Mouse (Mus musculus) heart, embryonic 14.5 days (tissue): ENCODE results near the gene Akap13. TPM values are rescaled to one million over a fixed set of nuclear protein-coding genes. Genes with fewer than 3 reads are reported as not detected.
"Not testable (repeated sequence)": the region's sequence is repeated elsewhere in the genome, so short reads cannot be mapped to it uniquely, and the experiment has no call there.

Source experiments
- ATAC-seq: fragments of 200-750 bp; cut with Nextera tagmentation; 2 replicates; pipeline ENCODE4 v1.8.0; 2017; ENCODE audit warnings: low read depth, moderate TSS enrichment; ENCODE audit not compliant: insufficient number of reproducible peaks, insufficient read depth, low FRiP score
- H3K27ac ChIP-seq, 2 experiments: fragments of 200-500 bp in 1 of 2; fragments of 300-500 bp in 1 of 2; sonication (generic) in 1 of 2; replicated peaks in 1 of 2; 2 replicates each; pipeline ENCODE4 v1.5.1; 2012 to 2014; ENCODE audit warnings: low read depth in 2 of 2, low read length in 2 of 2, control low read depth in 1 of 2, mild to moderate bottlenecking in 1 of 2, mixed read lengths in 1 of 2; ENCODE audit not compliant: control insufficient read depth in 1 of 2, insufficient read depth in 1 of 2
- H3K27me3 ChIP-seq: fragments of 300-500 bp; sonication (generic); 2 replicates; pipeline ENCODE4 v1.6.1; 2014; ENCODE audit warnings: mild to moderate bottlenecking, low read length, control low read depth; ENCODE audit not compliant: control insufficient read depth, insufficient read depth
- H3K36me3 ChIP-seq: fragments of 300-500 bp; sonication (generic); 2 replicates; pipeline ENCODE4 v1.6.1; 2014; ENCODE audit warnings: mild to moderate bottlenecking, control low read depth, low read length, mixed read lengths; ENCODE audit not compliant: control insufficient read depth, insufficient read depth
- H3K4me1 ChIP-seq, 2 experiments: fragments of 200-500 bp in 1 of 2; fragments of 300-500 bp in 1 of 2; sonication (generic) in 1 of 2; 2 replicates each; pipeline ENCODE4 v1.6.1; 2012 to 2014; ENCODE audit warnings: low read length in 2 of 2, control low read depth in 1 of 2, mixed read lengths in 1 of 2; ENCODE audit not compliant: control insufficient read depth in 2 of 2, insufficient read depth in 2 of 2
- H3K4me2 ChIP-seq: fragments of 300-500 bp; sonication (generic); 2 replicates; pipeline ENCODE4 v1.6.1; 2014; ENCODE audit warnings: mild to moderate bottlenecking, low read length
- H3K4me3 ChIP-seq, 2 experiments: fragments of 200-500 bp in 1 of 2; fragments of 300-500 bp in 1 of 2; sonication (generic) in 1 of 2; 2 replicates each; pipeline ENCODE4 v1.5.1; 2012 to 2014; ENCODE audit warnings: low read length in 2 of 2, mild to moderate bottlenecking in 2 of 2, control low read depth in 1 of 2, low read depth in 1 of 2, moderate library complexity in 1 of 2; ENCODE audit not compliant: control insufficient read depth in 1 of 2, insufficient read depth in 1 of 2
- H3K9ac ChIP-seq: fragments of 300-500 bp; sonication (generic); 2 replicates; pipeline ENCODE4 v1.6.1; 2014; ENCODE audit warnings: mild to moderate bottlenecking, low read length
- H3K9me3 ChIP-seq: fragments of 300-500 bp; sonication (generic); 2 replicates; pipeline ENCODE4 v1.6.1; 2016; ENCODE audit warnings: low read length, control low read depth; ENCODE audit not compliant: control insufficient read depth
- WGBS: fragments of 180-500 bp; shearing (Covaris S2); extraction: QIAGEN DNeasy Blood & Tissue Kit; methylation state at CpG from one replicate; pipeline ENCODE4 v1.1.7; 2014; 5-methylcytosine and 5-hydroxymethylcytosine counted together
- polyA plus RNA-seq: library from polyadenylated mRNA; unstranded; fragments of >200 nt; fragmentation: Nextera tagmentation; extraction: Ambion mirVana; gene quantifications from 2 replicates; pipeline ENCODE4 v1.2.1, GENCODE M21; 2014

Gene Akap13
- polyA plus RNA-seq, 1 experiment from 2014 or later: 54.9 TPM

GRCm38 (mm10) chr7:75733166-75733565 lies 277.8 kb downstream of the Akap13 start:
- Histone ChIP-seq H3K4me2 (no peak overlapping the region), H3K4me1 (peaks cover 3 to 12% of the 10 kb centered on the region in 2 experiments), H3K4me3 (no peak overlapping the region), H3K36me3 (peaks cover 96% of the 10 kb centered on the region), H3K9me3 (no peaks in the 10 kb centered on the region), H3K9ac (no peak overlapping the region), H3K27me3 (no peaks in the 10 kb centered on the region), H3K27ac (no peak overlapping the region)
- 51% methylated on average over 2 of the region's 2 CpGs for WGBS
- ATAC-seq: no peak

GRCm38 (mm10) chr7:75739075-75739725 lies 283.9 kb downstream of the Akap13 start:
- Histone ChIP-seq H3K9ac (no peak overlapping the region), H3K36me3 (peaks cover 95% of the 10 kb centered on the region), H3K4me2 (no peak overlapping the region), H3K9me3 (no peaks in the 10 kb centered on the region), H3K4me3 (no peak overlapping the region), H3K27me3 (no peaks in the 10 kb centered on the region), H3K27ac (no peak overlapping the region), H3K4me1 (no peaks in the 10 kb centered on the region)
- WGBS: 51% methylated on average over 10 of the region's 10 CpGs
- ATAC-seq: peak; percentile 64; the same call in 1 of the 2 replicates

GRCm38 (mm10) chr7:75744528-75744927 lies 289.2 kb downstream of the Akap13 start:
- 79% methylated on average over 2 of the region's 2 CpGs for WGBS

GRCm38 (mm10) chr7:75744978-75745638 lies 289.8 kb downstream of the Akap13 start:
- Histone ChIP-seq H3K4me2 (no peak overlapping the region), H3K27me3 (no peaks in the 10 kb centered on the region), H3K9ac (no peak overlapping the region), H3K4me3 (no peak overlapping the region), H3K36me3 (peaks cover 91% of the 10 kb centered on the region), H3K4me1 (peaks cover 7 to 28% of the 10 kb centered on the region in 2 experiments; a peak in 3 of 4 replicates), H3K27ac (peak overlapping the region; percentile 35 to 43; a peak in 2 of 4 replicates), H3K9me3 (no peaks in the 10 kb centered on the region)
- 50% methylated on average over 7 of the region's 7 CpGs for WGBS
- ATAC-seq: no peak

More at GRCm38 (mm10) chr7:75744528-75744927, 289.2 kb downstream of the Akap13 start:
- no peaks in the 10 kb centered on the region for H3K9me3 ChIP-seq
- H3K9ac ChIP-seq: no peak overlapping the region
- ATAC-seq: no peak
- H3K27ac ChIP-seq: peak overlapping the region in 1 of 2 experiments; percentile 35; a peak in 1 of 4 replicates
- peaks cover 7 to 25% of the 10 kb centered on the region in 2 experiments; a peak in 3 of 4 replicates for H3K4me1 ChIP-seq
- H3K27me3 ChIP-seq: no peaks in the 10 kb centered on the region
- peaks cover 91% of the 10 kb centered on the region for H3K36me3 ChIP-seq
- H3K4me2 ChIP-seq: no peak overlapping the region
- H3K4me3 ChIP-seq: no peak overlapping the region

DNA sequence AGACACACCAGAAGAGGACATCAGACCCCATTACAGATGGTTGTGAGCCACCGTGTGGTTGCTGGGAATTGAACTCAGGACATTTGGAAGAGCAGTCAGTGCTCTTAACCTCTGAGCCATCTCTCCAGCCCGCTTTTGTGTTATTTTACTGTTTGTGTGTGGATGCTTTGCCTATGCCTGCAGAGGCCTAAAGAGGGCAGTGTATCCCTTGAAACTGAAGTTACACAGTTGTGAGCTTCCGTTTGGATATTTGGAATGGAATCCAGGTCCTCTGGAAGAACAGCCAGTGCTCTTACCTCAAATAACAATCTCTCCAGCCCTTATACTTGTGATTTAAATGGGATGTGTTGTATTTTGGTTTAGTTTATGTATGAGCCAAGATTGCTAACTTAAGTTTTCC lies 290.6 kb downstream of the Akap13 start:
- not testable (repeated sequence) for H3K27me3 ChIP-seq, ATAC-seq, H3K9me3 ChIP-seq, H3K9ac ChIP-seq, H3K4me3 ChIP-seq, H3K4me2 ChIP-seq, H3K27ac ChIP-seq
- H3K4me1 ChIP-seq: peaks cover 7 to 28% of the 10 kb centered on the region in 2 experiments; a peak in 3 of 4 replicates
- WGBS: 70% methylated on average over 3 of the region's 3 CpGs
- H3K36me3 ChIP-seq: peaks cover 91% of the 10 kb centered on the region

- peaks cover 11 to 33% of the 10 kb centered on the region in 2 experiments for H3K4me1 ChIP-seq
- no peak for ATAC-seq
- WGBS: 79% methylated on average over 9 of the region's 9 CpGs
- H3K27ac ChIP-seq: no peak overlapping the region
- H3K4me3 ChIP-seq: no peak overlapping the region
- H3K9ac ChIP-seq: no peak overlapping the region; the same call in 1 of the 2 replicates
- H3K4me2 ChIP-seq: no peak overlapping the region
- no peaks in the 10 kb centered on the region for H3K27me3 ChIP-seq
- H3K9me3 ChIP-seq: no peaks in the 10 kb centered on the region
- peaks cover 96% of the 10 kb centered on the region for H3K36me3 ChIP-seq
Measured at GRCm38 (mm10) chr7:75750581-75750980, 295.2 kb downstream of the Akap13 start.

GRCm38 (mm10) chr7:75751161-75751803 lies 295.9 kb downstream of the Akap13 start:
- Histone ChIP-seq H3K36me3 (peaks cover 96% of the 10 kb centered on the region), H3K9me3 (no peaks in the 10 kb centered on the region), H3K9ac (peak overlapping the region; percentile 1; the same call in 1 of the 2 replicates), H3K4me2 (no peak overlapping the region), H3K27ac (no peak overlapping the region; a peak in 1 of 4 replicates), H3K4me1 (peaks cover 11 to 33% of the 10 kb centered on the region in 2 experiments), H3K27me3 (no peaks in the 10 kb centered on the region), H3K4me3 (no peak overlapping the region)
- WGBS: 69% methylated on average over 14 of the region's 14 CpGs
- no peak for ATAC-seq
